Mouse (Mus musculus) adrenal gland, adult 18-20 months (tissue): ENCODE measurements around the gene Dlg1. TPM values are rescaled to one million over a fixed set of nuclear protein-coding genes. Genes with fewer than 3 reads are reported as not detected.
"Not testable (repeated sequence)": the region's sequence is repeated elsewhere in the genome, so short reads cannot be mapped to it uniquely, and the experiment has no call there.

ENCODE experiments used
- DNase-seq, 2 experiments: peaks; one replicate each; pipeline ENCODE4 v3.0.0; 2021 to 2022; ENCODE audit warnings: low spot score in 2 of 2
- total RNA-seq, 2 experiments: library from RNA; stranded (reverse); gene quantifications; 1 replicate in 1 of 2; 2 replicates in 1 of 2; pipeline ENCODE4 v1.2.3; 2021

Gene Dlg1
- total RNA-seq, 2 experiments from 2014 or later: 80.1 to 117 TPM

DNA sequence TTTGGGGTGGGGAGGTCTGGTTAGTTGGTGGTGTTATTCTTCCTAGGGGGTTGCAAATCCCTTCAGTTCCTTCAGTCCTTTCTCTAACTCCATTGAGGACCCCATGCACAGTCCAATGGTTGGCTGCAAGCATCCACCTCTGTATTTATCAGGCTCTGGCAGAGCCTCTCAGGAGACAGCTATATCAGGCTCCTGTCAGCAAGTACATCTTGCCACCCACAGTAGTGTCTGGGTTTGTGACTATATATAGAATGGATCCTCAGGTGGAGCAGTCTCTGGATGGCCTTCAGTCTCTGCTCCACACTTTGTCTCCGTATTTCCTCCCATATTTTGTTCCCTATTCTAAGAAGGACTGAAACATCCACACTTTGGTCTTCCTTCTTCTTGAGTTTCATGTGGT is 67.7 kb downstream of the Dlg1 start:
- DNase-seq: not testable (repeated sequence)

DNA sequence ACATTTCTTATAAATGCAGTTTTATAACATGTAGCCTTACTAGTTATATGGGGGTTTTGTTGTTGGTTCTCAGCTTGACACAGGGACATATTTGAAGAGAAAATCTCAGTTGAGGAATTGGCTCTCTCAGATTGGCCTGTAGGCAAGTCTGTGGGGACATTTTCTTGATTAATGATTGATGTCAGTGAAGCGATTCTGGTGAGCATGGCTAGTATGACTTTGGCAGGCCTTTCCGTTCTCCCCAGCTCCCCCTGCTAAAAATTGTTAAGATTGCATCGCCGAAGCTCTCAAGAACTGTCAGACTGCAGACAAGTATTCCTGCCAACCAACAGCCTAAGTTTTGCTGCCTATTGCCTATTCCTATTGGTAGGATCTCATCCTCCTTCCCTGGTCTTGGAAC is 73.8 kb downstream of the Dlg1 start:
- DNase-seq: no peak

DNA sequence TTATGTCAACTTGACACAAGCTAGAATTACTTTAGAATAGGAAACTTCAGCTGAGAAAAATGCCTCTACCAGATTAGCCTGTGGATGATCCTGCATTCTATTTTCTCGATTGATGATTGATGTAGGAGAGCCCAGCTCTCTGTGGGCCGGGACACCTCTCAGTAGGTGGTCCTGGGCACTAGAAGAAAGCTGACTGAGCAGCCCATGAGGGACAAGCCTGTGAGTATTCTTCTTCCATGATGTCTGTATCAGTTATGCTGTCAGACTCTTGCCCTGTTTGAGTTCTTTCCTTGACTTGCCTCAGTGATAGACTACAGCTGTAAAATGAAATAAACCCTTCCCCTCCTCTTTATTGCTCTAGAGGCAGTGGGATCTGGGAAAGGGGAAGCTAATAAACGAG is 74.5 kb downstream of the Dlg1 start:
- no peak for DNase-seq

DNA sequence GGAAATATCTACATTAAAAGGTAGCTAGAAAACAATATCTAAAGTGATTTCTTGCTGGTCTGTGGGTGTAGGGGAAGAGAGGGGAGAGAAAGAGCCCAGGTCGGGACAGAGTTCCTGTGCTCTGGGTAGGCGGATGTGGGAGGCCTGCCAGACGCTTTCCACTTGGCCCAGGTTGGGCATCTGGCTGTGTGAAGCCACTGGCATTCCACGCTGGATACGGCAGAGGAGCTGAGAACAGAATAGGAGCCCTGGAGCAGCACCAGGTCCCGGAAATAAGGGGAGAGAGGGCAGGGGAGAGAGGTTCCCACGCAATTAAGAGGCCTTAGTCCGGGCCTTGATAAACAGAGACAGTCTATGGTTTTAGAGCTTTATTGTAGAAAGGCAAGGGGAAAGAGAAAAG is 77.0 kb downstream of the Dlg1 start:
- DNase-seq: no peak

DNA sequence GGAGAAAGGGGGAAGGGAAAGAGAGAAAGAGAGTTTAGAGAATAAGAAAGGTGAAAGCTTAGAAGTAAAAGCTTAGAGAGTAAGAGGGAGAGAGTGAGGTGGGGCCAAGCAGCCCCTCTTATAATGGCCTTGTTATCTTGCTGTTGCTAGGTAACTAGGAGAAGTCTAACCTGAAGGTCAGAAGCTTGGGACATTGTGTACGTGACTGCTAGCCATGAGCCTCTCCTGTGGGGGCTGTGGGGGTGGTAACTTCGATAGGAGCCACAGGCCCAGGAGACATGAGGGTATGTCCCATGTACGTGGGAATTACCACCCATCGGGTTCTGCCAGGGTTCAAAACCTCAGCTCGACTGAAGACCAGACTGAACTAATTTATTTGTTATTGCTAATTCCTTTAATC is 77.5 kb downstream of the Dlg1 start:
- no peak for DNase-seq

DNA sequence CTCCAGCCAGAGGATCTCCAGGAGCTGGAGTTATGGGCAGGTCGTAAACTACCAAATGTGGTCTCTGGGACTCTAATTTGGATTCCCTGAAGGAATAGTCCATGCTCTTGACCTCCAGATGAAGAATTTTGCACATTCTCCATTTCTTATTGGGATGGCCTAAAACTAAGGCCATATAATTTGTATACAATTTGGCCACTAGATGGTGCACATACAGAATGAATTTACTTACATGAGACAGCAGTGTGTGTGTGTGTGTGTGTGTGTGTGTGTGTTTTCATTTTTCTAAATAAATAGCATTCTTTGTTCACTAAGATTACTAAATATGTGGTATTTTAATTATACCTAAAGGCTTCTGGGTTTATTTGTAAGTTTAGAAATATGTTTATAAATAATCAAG is 87.3 kb downstream of the Dlg1 start:
- DNase-seq: no peak

DNA sequence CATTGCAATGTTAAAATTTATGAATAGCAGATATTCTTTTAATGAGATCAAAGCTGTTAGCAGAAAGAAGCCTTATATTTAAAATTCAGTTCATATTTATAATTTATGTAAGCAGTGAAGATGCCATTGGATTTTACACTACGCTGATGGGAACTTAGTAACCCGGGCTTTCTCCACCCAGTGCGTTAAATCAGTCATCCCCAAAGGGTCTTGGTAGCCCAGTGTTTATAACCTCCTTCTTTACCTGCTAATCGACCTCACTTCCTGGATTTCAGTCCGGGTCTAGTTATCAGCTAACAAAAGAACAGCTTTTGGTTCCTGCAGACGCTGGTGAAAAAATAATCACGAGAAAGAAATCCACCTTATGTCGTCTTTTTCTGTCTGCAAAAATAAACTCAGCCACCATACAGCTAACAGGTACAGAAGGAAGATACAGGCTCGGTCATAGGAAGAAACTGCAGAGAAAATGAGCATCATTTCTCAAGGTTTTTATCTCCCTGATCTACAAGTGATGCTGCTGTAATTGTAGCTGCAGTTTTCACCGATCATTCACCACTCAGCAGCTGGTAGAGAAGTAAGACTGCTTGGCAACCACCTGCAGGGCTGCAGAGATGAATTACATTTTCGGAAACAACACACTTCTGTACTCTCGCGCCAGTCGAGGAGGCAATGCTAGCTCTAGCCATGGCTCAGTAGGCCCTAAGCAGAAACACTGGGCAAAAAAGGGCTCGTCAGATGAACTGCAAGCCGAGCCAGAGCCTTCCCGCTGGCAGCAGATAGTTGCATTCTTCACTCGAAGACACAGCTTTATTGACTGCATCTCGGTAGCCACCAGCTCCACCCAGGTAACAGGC is 91.2 kb downstream of the Dlg1 start:
- no peak for DNase-seq

DNA sequence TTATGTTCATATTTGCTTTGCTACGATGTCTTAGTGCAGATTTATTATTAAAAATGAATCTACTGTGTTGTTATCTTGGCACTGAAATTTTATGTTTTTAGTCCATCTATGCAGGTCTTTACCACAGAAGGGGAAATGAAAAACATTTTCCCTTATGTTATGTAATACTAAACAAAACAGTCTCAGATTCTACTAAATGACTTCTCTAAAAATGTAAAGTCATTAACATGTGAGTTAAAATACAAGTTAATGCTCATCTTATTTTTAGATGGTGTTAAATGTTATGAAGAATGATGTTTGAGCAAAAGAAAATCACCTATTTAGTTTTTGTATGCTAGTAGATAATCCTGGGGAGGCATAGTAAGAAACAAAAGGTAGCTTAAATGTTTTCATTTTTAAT is 91.8 kb downstream of the Dlg1 start:
- no peak for DNase-seq

DNA sequence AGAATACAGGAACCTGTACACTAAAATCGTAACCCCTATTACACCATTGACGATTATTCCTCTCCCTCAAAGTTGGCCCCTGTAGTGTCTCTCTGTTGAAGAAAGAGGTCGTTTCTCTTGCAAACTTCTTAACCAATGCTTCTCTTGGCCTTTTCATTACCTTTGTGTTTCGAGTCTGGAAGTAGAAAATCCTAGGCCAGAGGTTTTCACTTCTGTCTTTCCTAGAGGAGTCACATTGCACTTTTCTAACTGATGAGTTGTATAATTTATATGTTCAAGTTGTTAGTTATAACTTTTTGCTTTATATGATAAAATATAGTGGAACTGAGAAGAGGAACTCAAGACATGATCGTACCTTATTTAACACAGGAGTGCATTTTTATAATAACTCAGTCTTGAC is 93.2 kb downstream of the Dlg1 start:
- no peak for DNase-seq

DNA sequence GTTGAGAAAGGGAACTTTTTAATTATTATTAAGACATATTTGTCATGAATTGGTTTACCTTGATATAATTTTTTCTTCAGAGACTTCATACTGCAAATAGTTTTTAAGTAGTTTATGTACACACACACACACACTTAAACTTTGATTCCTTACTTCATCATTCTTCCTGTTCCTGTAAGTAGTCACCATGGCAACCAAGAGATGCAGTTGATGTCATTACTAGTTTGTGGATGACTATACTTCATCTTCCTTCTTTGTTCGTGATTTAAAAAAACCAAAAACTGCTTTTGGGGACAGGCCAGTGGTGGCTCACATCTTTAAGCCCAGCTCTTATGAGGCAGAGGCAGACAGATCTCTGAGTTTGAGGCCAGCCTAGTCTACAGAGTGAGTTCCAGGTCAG is 94.4 kb downstream of the Dlg1 start:
- no peak for DNase-seq

DNA sequence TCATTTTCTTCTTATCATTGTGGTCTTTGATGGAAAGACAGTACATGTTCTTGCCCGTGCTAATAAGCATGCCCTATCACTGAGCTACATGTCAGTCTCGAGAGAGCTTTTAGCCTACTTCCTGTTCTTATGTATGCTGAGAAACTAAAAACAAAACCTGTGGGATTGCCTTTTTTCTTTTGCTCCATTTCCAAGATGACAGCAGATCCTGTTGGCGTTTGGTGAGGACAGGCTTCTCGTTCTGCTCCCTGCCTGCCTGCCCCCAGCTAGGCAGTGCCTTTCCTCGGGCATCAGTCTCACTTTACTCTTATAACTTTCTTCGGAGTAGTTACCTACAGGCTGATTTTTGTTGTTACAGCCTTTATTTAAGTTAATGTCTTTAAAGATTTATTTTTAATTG is 96.2 kb downstream of the Dlg1 start:
- DNase-seq: no peak

DNA sequence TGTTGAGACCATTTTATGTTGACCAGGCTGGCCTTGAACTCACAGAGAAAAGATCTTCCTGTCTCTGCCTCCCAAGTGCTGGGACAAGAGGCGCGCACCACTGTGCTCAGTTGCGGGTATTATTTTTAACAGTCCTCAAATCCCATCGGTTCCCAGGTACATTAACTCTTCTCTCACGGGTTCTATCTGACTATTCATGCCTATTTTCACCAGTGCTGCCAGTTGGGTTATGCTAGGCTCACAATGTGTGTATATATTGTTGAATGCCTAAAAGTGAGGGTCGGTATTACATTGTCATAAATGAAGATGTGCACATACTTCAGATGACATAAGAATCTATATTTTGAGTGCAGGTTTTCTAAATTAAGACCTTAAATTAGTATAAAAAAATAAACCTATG is 103.1 kb downstream of the Dlg1 start:
- no peak for DNase-seq

DNA sequence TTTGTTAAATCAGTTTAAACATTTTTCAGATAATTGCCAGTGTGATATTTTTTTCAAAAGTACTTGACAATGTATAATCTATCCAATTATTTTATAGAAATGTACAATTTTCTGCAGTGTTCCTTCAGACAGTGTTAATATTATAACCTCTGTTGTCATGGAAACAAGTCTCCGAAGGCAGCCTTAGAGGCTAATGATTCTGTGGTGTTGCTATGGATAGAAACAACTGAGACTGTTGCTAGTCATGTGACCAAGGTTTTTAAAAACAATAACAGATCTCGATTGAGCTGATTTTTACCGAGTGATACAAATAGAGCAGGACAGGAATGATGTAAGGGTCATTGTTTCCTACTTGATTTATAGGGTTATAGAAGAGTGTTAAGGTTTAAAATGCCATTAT is 103.5 kb downstream of the Dlg1 start:
- no peak for DNase-seq

DNA sequence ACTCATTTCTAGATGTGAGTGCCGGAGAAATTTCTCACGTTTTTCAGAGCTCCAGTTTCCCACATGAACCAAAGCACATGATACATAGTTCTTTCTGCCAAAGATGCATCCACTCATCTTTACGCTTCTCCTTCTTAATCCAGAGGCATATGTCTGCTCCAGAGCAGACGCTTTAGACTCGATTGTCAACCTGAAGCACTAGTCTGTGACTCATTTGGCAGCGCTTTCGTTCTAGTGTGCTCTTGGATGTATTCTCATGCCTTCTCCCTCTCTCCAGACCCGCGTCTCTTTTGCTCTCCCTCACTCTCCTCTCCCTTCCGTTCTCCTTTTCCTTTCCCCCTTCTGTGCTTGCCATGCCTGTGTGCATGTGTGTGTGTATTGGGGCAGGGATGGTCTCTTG is 112.7 kb downstream of the Dlg1 start:
- DNase-seq: no peak

DNA sequence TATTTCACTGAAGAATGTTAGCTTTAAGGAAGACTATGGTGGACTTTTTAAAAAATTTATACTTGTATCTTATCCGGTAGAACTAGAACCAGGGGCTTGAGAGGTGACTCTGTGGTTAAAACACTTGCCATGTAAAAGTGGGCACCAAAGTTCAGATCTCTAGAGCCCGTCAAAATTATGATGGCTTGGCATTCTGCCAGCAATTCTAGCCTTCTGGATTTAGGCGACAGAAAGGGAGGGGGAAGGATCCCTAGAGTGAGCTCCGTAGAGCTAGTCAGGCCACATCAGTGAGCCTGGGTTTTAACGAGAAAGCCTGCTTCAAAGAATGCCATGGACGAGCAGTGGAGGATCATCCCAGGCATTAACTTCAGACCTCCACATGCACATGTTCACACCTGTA is 117.8 kb downstream of the Dlg1 start:
- DNase-seq: no peak

DNA sequence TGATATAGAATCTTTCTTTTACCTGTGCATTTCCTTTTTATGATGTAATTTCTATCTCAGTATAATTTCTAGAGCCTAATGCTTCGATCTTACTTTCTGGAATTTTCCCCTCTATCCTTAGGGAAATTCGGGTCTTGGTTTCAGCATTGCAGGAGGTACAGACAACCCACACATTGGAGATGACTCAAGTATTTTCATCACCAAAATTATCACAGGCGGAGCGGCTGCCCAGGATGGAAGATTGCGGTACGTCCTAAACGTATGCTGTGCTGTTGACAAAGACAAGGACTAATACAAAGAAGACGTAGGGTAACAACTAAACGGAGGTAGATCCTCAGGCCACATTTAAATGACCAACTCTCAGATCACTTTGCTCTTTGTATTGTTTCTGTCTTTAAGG is 126.8 kb downstream of the Dlg1 start:
- no peak for DNase-seq

DNA sequence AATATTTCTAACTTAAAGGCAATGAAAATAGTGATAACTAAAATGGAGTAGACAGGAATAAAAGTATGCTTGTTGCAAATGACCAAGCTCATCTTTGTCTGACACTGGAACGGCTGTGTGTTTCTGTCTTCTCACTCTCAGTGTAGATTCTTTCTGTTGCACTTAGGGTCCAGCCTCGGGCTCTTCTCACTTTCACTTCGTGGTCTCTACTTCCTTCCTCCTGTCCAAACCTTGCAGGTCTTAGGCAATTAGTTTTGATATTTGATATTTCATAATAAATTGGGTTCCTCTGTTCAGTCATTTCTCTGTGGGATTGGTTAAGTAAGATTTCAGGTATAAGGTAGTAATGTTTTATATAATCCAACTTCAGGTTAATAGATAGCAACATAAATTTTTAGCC is 140.4 kb downstream of the Dlg1 start:
- no peak for DNase-seq

DNA sequence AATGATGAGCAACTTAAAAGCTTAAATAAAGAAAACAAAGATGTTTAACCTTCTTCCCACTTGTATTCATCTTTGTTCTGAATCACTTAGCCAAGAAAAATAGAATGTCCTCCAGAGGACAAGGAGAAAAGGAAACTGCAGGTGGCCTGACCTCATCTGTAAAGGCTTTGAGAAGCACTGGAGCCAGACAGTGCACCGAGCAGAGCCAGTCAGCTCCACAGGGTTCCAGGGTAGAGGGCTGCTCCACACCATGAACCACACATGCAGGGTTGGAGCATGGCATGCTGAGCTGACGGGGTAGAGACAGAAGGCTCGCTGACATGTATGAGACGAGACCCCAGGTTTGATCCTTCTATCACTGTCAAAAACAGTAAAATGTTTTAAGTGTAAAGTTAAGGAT is 162.8 kb downstream of the Dlg1 start:
- no peak for DNase-seq

DNA sequence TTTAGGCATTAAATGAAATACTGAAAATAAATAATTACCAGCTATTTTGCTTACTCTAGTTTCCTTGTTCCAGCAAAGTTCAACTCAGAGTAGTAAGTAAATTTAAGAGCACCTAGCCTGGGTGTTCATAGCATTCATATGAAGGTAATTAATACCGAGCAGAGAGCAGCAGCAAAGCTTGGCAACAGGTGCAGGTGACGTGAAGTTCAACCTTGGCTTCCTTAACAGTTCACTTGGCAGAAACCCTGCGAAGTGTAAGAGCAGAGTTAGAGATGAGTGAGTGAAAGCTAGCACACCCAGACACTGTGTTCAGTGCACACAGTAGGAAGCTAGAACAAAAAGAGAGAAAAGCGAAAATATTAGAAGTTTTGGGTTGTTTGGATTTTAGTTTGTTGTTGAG is 167.5 kb downstream of the Dlg1 start:
- DNase-seq: no peak

DNA sequence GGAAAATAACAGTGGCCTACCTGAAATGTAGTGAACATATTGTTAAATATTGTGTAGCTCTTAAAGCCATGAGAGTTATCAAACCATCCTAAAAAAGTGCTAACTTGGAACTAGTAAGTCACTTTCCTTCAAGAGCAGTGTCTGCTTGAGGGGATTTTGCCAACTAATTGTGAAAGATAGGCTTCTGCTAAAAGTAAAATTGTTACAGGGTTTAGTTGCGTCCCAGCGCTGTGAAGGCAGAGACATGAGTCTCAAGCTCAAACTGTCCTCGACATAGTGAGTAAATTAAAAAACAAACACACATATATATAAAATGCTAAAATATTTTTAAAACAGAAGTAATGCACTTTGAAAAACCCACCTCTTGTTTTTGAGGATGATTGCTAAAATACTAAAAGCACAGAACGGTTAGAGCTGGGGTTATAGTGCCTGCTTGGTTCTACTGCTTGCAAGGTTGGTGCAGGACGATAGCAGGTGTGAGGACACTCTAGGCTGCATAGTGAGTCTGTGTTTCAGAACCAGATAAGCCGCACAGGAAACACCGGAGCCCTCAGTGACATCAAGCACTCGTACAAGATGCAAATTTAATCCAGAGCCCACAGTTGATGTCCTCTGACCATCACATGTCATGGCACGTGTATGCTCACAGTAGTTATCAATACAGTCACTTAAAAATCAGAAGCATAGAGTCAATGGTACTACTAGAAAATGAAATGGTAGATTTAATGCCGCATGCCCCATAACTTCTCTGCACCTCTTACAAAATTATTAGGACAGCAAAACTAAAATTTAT is 169.6 kb downstream of the Dlg1 start:
- no peak for DNase-seq

DNA sequence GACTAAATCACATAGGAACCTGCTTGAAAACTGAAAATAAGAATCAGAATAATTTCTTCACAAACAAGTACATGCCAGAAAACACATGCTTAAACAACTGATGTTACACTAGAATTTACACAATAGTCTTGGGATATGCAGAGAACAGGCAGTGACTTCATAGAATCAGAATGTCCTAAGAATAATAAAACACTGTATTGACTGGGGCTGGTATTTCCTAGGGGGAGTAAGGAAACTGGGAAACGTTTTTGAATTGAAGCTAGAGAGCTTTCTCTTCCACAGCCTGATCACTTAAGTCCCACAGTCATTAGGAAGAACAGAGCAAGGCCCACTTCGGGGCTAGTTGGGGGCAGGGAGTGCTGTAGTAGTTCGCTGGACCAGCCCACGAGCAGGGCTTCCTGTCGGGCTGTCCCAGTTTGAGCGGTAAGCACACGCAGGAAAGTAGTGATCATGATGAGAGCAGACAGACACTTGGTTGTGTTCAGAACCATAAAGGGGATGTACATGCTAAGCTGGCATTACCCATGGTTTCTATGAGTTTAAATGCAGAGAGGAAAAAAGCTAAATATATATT is 170.9 kb downstream of the Dlg1 start:
- no peak for DNase-seq

DNA sequence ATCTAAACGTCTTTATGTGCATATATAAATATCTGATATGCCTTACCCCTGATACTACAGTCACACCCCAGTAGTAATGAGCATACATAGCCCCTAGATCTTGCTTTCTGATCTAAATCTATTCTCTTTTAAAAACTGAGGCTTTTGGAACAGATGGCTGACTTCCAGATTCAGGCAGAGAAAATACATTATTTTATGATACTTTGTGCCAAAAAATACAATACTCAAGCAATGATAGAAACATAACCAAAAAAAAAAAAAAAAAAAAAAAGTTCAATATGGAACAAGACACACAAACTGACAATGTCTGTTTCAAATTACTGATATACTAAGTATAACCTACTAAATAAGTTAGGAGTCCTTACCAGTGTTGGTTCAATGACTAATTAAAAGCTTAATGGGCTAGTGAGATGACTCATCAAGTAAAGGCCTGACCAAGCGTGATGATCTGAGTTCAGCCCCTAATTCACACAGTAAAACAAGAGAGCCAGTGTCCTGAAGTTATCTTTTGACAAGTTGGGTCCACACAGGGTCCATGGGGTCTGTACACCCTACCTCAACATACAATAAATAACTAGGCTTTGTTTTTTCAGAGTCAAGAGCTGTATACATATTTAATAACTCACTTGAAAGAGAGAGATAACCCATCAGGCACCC is 171.5 kb downstream of the Dlg1 start:
- DNase-seq: no peak
